Mouse (Mus musculus) C2C12 (cell line): ENCODE results near the gene Hist1h2ab.

Experiments used
- CTCF ChIP-seq: IDR thresholded peaks from one replicate; pipeline ENCODE4 v1.5.1; 2011; ENCODE audit not compliant: control insufficient read depth, insufficient read depth, insufficient read length
- MAX ChIP-seq: IDR thresholded peaks from one replicate; pipeline ENCODE4 v1.6.1; 2011; ENCODE audit warnings: mild to moderate bottlenecking, control low read depth
- MYOD1 ChIP-seq: IDR thresholded peaks from one replicate; pipeline ENCODE4 v1.6.1; 2011; ENCODE audit warnings: low read depth; ENCODE audit not compliant: control insufficient read depth, insufficient read length
- USF1 ChIP-seq: IDR thresholded peaks from one replicate; pipeline ENCODE4 v1.6.1; 2011; ENCODE audit warnings: low read depth, mild to moderate bottlenecking, control low read depth, moderate library complexity

DNA sequence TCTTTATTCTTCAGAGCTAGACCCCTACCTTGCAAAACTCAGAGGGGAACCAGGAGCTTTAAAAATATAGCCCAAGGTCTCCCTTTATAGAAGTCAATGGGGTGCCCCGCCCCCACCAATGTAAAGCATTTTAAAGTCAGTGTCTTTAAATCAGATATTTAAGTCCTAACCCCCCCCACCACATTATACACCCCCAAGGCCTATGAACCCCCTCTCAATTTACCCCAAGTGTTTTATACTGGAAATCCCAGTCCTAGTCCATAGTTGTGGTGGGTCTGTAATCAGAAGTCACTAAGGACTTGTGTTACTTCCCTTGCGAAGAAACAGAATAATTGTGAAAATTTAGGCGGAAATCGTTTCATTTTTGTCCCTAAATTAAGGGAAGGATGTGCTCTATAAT lies 12.9 kb upstream of the Hist1h2ab start:
- TF ChIP-seq CTCF (no peak), MAX (no peak), USF1 (no peak), MYOD1 (no peak)
